Mouse (Mus musculus): ENCODE data around the gene Trim54. TPM values are rescaled to one million over a fixed set of nuclear protein-coding genes. Genes with fewer than 3 reads are reported as not detected.

The Trim54 gene
- polyA plus RNA-seq (2017; shearing (Covaris generic)), result not detected

GRCm38 (mm10) chr5:31116354-31116753, at the start of gene Trim54:
Gene Trim54 (plus strand): TSS chr5:31116712.

DNA sequence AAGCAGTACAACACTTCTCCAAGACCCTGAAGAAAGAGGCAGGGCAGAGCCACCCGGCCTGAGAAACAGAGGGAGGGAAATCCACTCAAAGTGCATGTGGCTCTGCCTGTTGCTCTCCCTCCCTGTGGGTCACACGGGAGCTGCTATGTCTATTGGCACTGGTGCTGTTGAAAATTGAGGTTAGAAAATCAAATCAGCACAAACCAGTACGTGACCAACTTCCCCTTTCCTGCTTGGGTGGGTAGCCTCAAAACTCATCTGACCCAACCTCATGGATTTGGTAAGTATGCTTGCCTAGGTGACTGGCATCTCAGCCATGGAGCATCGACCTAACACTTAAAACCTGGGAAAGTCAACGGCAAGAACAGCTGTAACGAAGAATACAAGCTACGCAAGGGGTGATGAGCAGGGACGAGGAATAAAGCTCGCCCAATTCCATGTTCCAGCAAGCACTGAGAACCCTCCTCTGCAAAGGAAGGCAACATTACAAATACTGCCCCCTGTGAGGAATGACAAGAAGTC, 10.6 kb upstream of the Trim54 start, which contains the start of gene Dnajc5g:
Gene Dnajc5g, plus strand, starts transcription at position 472 of the 522 bp plus-strand sequence.

DNA sequence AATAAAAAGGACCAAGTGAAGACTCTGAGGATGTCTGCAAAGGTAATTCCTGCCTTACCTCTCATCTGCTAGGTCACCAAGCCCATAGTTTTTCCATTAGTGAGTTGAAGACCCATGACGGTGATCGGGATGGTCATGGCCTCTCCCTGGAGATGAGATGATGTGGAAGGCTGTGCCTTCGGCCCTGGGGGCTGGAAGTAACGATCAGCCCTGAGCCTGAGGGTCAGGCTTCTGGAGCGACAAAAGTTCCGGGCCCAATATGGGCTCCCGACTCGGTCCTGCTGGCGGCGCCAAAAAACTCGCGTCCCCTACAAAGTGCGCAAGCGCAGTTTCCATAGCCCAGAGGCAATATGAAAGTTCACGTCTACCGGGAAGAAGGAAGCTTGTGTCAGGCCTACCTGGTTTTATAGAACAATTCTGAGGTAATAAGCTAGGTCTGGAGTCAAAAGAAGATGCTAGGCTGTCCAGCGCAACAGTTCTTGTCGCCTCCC, 8.5 kb upstream of the Trim54 start, which contains the start of gene Slc30a3:
Gene Slc30a3, minus strand, starts transcription at position 238 of the 491 bp plus-strand sequence.

GRCm38 (mm10) chr5:31138241-31138967, 21.9 kb downstream of the Trim54 start, which contains the start of gene Ucn:
Gene Ucn (minus strand): TSS chr5:31138829.

GRCm38 (mm10) chr5:31154152-31154553, 37.6 kb downstream of the Trim54 start, which contains the start of gene Mpv17:
Gene Mpv17 (minus strand): TSS chr5:31154251.

DNA sequence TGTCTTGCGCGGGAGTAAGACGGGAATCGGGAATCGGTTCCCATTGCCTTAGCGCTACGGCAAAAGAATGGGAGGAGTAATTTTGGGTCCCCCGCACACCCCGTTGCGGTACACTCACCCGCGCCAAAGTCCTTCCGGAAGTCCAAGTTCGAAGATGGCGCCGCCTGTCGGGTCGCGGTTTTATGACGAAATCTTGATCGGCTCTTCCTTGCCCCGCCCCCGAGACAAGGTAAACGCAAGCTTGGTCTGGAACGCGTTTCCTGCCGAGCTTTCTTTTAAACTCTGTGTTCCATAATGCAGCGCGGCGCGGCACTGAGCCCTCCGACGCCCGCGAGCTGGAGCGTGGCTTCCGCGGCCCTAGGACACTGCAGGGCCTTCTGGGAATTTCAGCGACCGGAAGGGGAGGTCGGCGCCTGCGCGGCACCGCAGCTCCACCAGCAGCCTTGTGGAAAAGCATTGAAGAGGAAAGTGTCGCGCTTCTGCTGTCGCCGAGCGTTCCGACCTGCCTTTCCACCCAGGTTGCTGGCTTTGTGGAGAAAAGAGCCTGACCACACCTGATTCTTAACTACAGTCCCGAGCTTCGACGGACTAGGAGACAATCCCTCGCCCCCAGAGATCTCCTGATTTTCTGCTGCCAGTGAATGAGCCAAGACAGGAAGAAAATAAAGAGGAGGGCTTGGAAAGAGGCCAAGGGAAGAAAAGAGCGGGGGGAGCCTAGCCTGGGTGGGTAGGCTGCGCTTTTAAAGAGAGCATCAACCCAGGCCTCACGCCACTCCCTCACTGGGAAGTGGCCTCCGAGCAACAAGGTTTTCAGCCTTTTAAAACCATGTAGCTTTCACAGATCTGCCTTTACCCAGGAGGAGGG, 63.5 kb downstream of the Trim54 start, which contains the start of the genes Gm29609 and Gtf3c2:
Gene Gm29609, minus strand, starts transcription at position 146 of the 865 bp plus-strand sequence.
Gene Gtf3c2, minus strand, starts transcription at position 379 of the 865 bp plus-strand sequence.

Other genes starting within 250 kb of the Trim54 start
- 49.2 TPM for gene Tmem214, start 248.7 kb upstream of the Trim54 start, polyA plus RNA-seq (2017; shearing (Covaris generic))
- 7.2 TPM for gene Agbl5, start 228.0 kb upstream of the Trim54 start, polyA plus RNA-seq (2017; shearing (Covaris generic))
- gene Ost4, start 208.9 kb upstream of the Trim54 start, polyA plus RNA-seq (2017; shearing (Covaris generic)), result 208 TPM
- gene Emilin1, start 203.3 kb upstream of the Trim54 start, polyA plus RNA-seq (2017; shearing (Covaris generic)), result 3.2 TPM
- gene Khk, start 195.3 kb upstream of the Trim54 start, polyA plus RNA-seq (2017; shearing (Covaris generic)), result 26.3 TPM
- not detected for gene Cgref1, start 171.1 kb upstream of the Trim54 start, polyA plus RNA-seq (2017; shearing (Covaris generic))
- gene Preb, start 156.4 kb upstream of the Trim54 start, polyA plus RNA-seq (2017; shearing (Covaris generic)), result 231 TPM
- gene Tcf23, start 148.1 kb upstream of the Trim54 start, polyA plus RNA-seq (2017; shearing (Covaris generic)), result not detected
- gene Atraid, start 68.4 kb upstream of the Trim54 start, polyA plus RNA-seq (2017; shearing (Covaris generic)), result 64.4 TPM
- gene Slc5a6, start 67.8 kb upstream of the Trim54 start, polyA plus RNA-seq (2017; shearing (Covaris generic)), result 8.8 TPM
- gene Cad, start 61.9 kb upstream of the Trim54 start, polyA plus RNA-seq (2017; shearing (Covaris generic)), result 24.5 TPM
- not detected for gene Dnajc5g, start 10.4 kb upstream of the Trim54 start, polyA plus RNA-seq (2017; shearing (Covaris generic))
- not detected for gene Slc30a3, start 8.5 kb upstream of the Trim54 start, polyA plus RNA-seq (2017; shearing (Covaris generic))
- not detected for gene Ucn, start 22.1 kb downstream of the Trim54 start, polyA plus RNA-seq (2017; shearing (Covaris generic))
- gene Mpv17, start 37.5 kb downstream of the Trim54 start, polyA plus RNA-seq (2017; shearing (Covaris generic)), result 15.3 TPM
- gene Gm29609, start 63.2 kb downstream of the Trim54 start, polyA plus RNA-seq (2017; shearing (Covaris generic)), result 2.5 TPM
- gene Gtf3c2, start 63.4 kb downstream of the Trim54 start, polyA plus RNA-seq (2017; shearing (Covaris generic)), result 94.7 TPM
- 88.9 TPM for gene Snx17, start 76.5 kb downstream of the Trim54 start, polyA plus RNA-seq (2017; shearing (Covaris generic))
- 51.6 TPM for gene Eif2b4, start 76.7 kb downstream of the Trim54 start, polyA plus RNA-seq (2017; shearing (Covaris generic))
- gene Zfp513, start 85.6 kb downstream of the Trim54 start, polyA plus RNA-seq (2017; shearing (Covaris generic)), result 23.9 TPM
- gene Ppm1g, start 104.0 kb downstream of the Trim54 start, polyA plus RNA-seq (2017; shearing (Covaris generic)), result 169 TPM
- gene Nrbp1, start 124.2 kb downstream of the Trim54 start, polyA plus RNA-seq (2017; shearing (Covaris generic)), result 259 TPM
- 0.67 TPM for gene Gm9970, start 124.5 kb downstream of the Trim54 start, polyA plus RNA-seq (2017; shearing (Covaris generic))
- gene Krtcap3, start 135.0 kb downstream of the Trim54 start, polyA plus RNA-seq (2017; shearing (Covaris generic)), result 55.3 TPM
- 10.5 TPM for gene Ift172, start 174.4 kb downstream of the Trim54 start, polyA plus RNA-seq (2017; shearing (Covaris generic))
- gene Fndc4, start 179.4 kb downstream of the Trim54 start, polyA plus RNA-seq (2017; shearing (Covaris generic)), result 0.90 TPM
- gene Gckr, start 180.7 kb downstream of the Trim54 start, polyA plus RNA-seq (2017; shearing (Covaris generic)), result 0.51 TPM